Mouse (Mus musculus): Measurements from ENCODE around the gene Mast4. TPM values are rescaled to one million over a fixed set of nuclear protein-coding genes. Genes with fewer than 3 reads are reported as not detected.

Mast4 gene
- total RNA-seq, 2 experiments from 2014 or later = 66.7 to 68.9 TPM

DNA sequence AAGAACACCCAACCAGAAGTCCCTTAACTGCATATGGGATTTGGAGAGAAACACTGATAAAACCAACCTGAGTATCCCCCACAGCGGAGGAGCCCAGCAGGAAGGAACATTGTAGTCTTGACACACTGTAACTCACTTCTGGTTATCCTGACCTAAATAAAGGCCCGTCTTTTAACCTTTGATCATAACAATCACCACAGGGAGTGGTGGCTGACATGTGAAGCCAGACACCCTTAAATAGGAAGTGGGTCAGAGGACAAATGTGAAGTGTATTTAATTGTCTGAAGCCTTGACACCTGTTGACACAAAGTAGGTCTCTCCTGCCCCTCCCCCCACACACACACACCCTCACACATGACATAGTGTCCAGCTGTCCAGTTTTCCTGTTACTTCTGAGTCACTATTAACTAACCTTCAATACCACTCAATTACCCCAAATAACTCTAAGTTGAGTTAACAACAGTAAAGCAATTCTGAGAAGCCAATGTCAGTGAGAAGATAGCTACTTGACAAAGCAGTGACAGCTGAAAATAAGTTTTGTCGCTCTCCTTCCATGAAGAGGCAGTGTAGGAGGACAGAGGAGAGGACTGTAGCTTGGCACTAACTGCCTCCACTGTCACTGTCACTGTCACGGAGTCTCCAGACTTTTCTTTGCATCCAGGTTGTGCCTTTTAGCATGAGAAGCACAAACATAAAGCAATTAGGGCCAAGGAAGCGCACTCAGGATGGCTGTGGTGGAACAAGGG, 87.2 kb downstream of the Mast4 start:
- no peak for TF ChIP-seq CTCF (conservative IDR thresholded peaks at IDR 0.05)
- Histone ChIP-seq H3K27ac (no peak overlapping the region), H3K4me3 (no peak overlapping the region)
- no peak for DNase-seq (ENCODE audit: low spot score in 2 of 2)

- no peak for TF ChIP-seq CTCF (conservative IDR thresholded peaks at IDR 0.05)
- no peak overlapping the region for H3K4me3 ChIP-seq
- no peak overlapping the region for H3K27ac ChIP-seq
- DNase-seq (ENCODE audit: low spot score in 2 of 2) = no peak
These were observed 88.9 kb downstream of the Mast4 start for GRCm38 (mm10) chr13:103245431-103245830.

DNA sequence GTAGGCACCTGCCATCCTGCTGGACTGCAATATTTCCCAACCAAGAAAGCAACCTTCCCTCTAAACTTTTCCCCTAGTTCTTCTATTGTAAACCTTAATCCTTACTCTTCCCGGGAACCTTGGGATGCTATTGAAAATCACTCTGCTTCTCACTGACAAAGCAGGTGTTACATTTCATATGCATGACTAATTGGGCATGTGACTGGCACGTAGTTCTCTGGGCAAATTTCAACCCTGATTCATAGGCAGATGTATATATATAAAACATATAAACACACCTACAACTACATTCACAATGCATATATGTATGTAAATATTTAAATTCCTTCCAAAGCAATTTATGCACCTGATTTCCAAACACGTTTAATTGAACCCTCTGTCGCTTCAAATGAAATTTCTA, 90.2 kb downstream of the Mast4 start:
- Histone ChIP-seq H3K27ac (no peak overlapping the region), H3K4me3 (no peak overlapping the region)
- TF ChIP-seq CTCF (conservative IDR thresholded peaks at IDR 0.05) = no peak
- no peak for DNase-seq (ENCODE audit: low spot score in 2 of 2)

DNA sequence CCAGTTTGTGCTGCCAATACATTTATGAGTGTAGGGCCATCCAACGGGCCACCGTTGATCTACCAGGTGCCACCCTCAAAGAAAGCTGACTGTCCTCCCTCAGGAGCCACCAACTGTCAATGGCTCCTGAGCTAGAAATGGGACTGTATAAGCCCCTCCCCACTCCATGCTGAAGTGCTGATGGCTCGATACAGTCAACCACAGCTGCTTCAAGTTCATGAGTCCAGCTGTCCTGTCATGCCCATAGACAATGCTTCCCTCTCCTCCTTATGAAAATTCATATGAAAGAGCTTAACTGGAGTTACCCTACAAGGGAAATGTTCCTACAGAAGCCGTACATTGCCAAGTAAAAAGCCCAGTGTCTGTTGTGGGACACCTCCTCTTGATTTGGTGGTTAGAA, 93.2 kb downstream of the Mast4 start:
- no peak overlapping the region for H3K4me3 ChIP-seq
- no peak overlapping the region for H3K27ac ChIP-seq
- TF ChIP-seq CTCF (conservative IDR thresholded peaks at IDR 0.05) = no peak

DNA sequence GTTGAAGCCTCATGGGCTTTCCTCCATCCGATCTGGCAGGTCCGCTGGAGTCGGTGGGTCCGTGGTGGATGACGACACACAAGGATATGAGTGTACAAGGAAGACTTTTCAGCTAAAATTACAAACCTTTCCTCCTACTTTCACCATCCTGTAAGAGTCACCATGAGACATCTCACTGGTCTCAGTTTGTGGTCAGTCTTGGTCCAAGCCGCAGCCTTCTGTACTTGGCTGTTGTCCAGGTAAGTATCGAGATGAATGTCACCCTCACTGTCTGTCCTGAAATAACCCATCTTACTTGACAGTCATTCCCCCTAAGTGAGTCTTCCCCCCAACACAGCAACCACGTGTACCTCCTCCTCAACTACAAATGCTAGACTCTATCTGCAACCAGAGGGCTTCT, 94.6 kb downstream of the Mast4 start:
- Histone ChIP-seq H3K4me3 (no peak overlapping the region), H3K27ac (no peak overlapping the region)
- TF ChIP-seq CTCF (conservative IDR thresholded peaks at IDR 0.05) = no peak
- DNase-seq (ENCODE audit: low spot score in 2 of 2) = no peak

More for the DNA sequence above, 93.2 kb downstream of the Mast4 start:
- DNase-seq (ENCODE audit: low spot score in 2 of 2) = no peak

- H3K4me3 ChIP-seq = no peak overlapping the region
- no peak for TF ChIP-seq CTCF (conservative IDR thresholded peaks at IDR 0.05)
- H3K27ac ChIP-seq = no peak overlapping the region
- no peak for DNase-seq (ENCODE audit: low spot score in 2 of 2)
These were observed 96.1 kb downstream of the Mast4 start for GRCm38 (mm10) chr13:103238034-103238705.

DNA sequence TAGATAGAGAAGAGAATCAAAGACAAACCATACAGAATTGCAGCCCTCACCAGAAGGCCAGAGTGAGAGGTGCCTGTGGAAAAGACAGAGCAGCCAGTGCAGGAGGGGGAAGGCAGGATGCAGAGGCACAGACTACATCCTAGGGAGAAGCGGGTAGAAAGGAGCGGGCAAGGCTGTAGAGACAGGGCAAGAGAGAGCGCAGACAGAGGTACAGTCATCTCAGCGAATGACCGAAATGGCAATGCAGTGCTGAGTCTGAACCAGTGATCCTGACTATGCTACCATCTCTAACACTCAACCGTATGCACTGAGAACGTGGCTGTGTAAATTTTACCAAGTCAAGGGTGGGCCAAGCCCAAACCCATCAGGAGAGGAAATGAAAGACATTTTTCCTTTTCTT, 102.1 kb downstream of the Mast4 start:
- H3K4me3 ChIP-seq = no peak overlapping the region
- no peak for TF ChIP-seq CTCF (conservative IDR thresholded peaks at IDR 0.05)
- no peak overlapping the region for H3K27ac ChIP-seq
- DNase-seq (ENCODE audit: low spot score in 2 of 2) = no peak

GRCm38 (mm10) chr13:103229069-103229468, 105.2 kb downstream of the Mast4 start:
- TF ChIP-seq CTCF (conservative IDR thresholded peaks at IDR 0.05) = no peak
- H3K4me3 ChIP-seq = no peak overlapping the region
- H3K27ac ChIP-seq = no peak overlapping the region
- DNase-seq (ENCODE audit: low spot score in 2 of 2) = no peak

DNA sequence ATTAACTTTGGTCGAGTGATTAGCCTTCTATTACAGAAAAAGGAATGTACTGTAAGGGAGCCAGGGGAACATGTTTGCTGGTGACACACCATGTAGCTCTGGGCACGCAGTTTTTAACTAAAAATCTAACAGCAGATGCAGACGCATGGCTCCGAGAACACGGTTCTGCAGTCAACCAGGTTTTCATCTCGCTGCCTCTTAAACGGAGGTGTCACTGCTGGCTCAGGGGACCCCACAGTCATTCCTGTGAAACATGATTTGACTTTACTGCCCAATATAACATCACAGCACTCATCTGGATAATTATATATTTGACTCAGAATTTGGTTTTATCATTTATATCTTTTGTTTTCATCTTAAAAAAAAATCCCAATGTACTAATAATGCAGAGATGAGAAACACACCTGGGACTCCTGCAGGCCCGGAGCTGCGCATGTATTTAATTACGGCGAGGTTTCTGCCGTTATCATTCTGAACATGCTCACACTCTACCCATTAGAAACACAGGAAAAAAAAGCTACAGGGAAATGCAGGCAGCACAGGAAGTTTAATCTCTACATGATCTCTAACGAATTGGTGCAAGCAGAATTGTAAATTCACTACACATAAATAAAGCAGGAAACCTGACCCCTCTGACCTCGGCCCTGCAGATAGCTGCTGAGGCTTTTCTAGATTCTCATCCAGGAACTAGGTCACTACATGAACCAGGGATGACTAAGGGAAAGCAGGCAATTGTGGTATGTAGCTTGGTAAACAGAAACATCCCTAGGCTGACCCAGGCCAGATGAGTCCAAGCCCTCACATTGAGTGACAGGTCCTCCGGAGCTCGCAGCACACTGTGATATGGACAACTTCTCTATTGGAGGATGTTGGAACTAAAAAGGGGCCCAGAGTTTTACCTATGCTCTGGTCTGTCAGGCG, 108.1 kb downstream of the Mast4 start:
- DNase-seq (ENCODE audit: low spot score in 2 of 2) = peak in 1 of 2 experiments; percentile 34
- Histone ChIP-seq H3K4me3 (0 out of 2 replicates have a peak overlapping the region, but pooled peaks have one; percentile 6), H3K27ac (peak overlapping the region; percentile 72)
- no peak for TF ChIP-seq CTCF (conservative IDR thresholded peaks at IDR 0.05)

- Histone ChIP-seq H3K4me3 (no peak overlapping the region), H3K27ac (peak overlapping the region; percentile 72)
- TF ChIP-seq CTCF (conservative IDR thresholded peaks at IDR 0.05) = no peak
- no peak for DNase-seq (ENCODE audit: low spot score in 2 of 2)
These were observed 108.9 kb downstream of the Mast4 start for GRCm38 (mm10) chr13:103225217-103225894.

- Histone ChIP-seq H3K27ac (no peak overlapping the region), H3K4me3 (no peak overlapping the region)
- DNase-seq (ENCODE audit: low spot score in 2 of 2) = no peak
- no peak for TF ChIP-seq CTCF (conservative IDR thresholded peaks at IDR 0.05)
These were observed 113.7 kb downstream of the Mast4 start for GRCm38 (mm10) chr13:103220479-103221064.

GRCm38 (mm10) chr13:103219999-103220398, 114.3 kb downstream of the Mast4 start:
- Histone ChIP-seq H3K27ac (no peak overlapping the region), H3K4me3 (no peak overlapping the region)
- no peak for DNase-seq (ENCODE audit: low spot score in 2 of 2)
- TF ChIP-seq CTCF (conservative IDR thresholded peaks at IDR 0.05) = no peak

All from layer of hippocampus, adult 2 months (tissue).